Mouse (Mus musculus) heart, postnatal 0 days (tissue): ENCODE data around the gene Mpo. TPM values are rescaled to one million over a fixed set of nuclear protein-coding genes. Genes with fewer than 3 reads are reported as not detected.
A peak's percentile ranks its signal among the peaks of the same experiment; 100 is the strongest.

Source experiments
- ATAC-seq: fragments of 200-750 bp; cut with Nextera tagmentation; 2 replicates; pipeline ENCODE4 v1.8.0; 2017; ENCODE audit warnings: low read depth, moderate number of reproducible peaks, moderate library complexity; ENCODE audit not compliant: insufficient read depth
- DNase-seq: peaks from one replicate; pipeline ENCODE4 v3.0.0-alpha.2; 2016; ENCODE audit warnings: low spot score
- H3K27ac ChIP-seq: fragments of 300-500 bp; sonication (generic); 2 replicates; pipeline ENCODE4 v1.5.1; 2014; ENCODE audit warnings: low read depth, mild to moderate bottlenecking
- H3K27me3 ChIP-seq: fragments of 300-500 bp; sonication (generic); 2 replicates; pipeline ENCODE4 v1.6.1; 2014; ENCODE audit warnings: low read length, mixed read lengths; ENCODE audit not compliant: control insufficient read depth, insufficient read depth
- H3K36me3 ChIP-seq: fragments of 300-500 bp; sonication (generic); replicated peaks from 2 replicates; pipeline ENCODE4 v1.6.1; 2014; ENCODE audit warnings: low read length, mixed read lengths; ENCODE audit not compliant: control insufficient read depth, insufficient read depth
- H3K4me1 ChIP-seq: fragments of 300-500 bp; sonication (generic); 2 replicates; pipeline ENCODE4 v1.6.1; 2014; ENCODE audit warnings: antibody characterized with exemption; ENCODE audit not compliant: control insufficient read depth, insufficient read depth
- H3K4me2 ChIP-seq: fragments of 300-500 bp; sonication (generic); 2 replicates; pipeline ENCODE4 v1.6.1; 2014; ENCODE audit warnings: low read depth, mild to moderate bottlenecking, low read length, moderate library complexity
- H3K4me3 ChIP-seq: fragments of 300-500 bp; sonication (generic); 2 replicates; pipeline ENCODE4 v1.5.1; 2014; ENCODE audit warnings: low read depth, low read length
- H3K9ac ChIP-seq: fragments of 300-500 bp; sonication (generic); replicated peaks from 2 replicates; pipeline ENCODE4 v1.6.1; 2014; ENCODE audit warnings: low read depth, low read length, mixed read lengths
- H3K9me3 ChIP-seq: fragments of 300-500 bp; sonication (generic); replicated peaks from 2 replicates; pipeline ENCODE4 v1.6.1; 2016; ENCODE audit warnings: low read length; ENCODE audit not compliant: control insufficient read depth
- CTCF ChIP-seq: IDR thresholded peaks from 2 replicates; pipeline ENCODE4 v1.5.1; 2016; ENCODE audit warnings: antibody characterized with exemption, control low read depth, low read depth
- EP300 ChIP-seq: IDR thresholded peaks from 2 replicates; pipeline ENCODE4 v1.6.1; 2016; ENCODE audit warnings: antibody characterized with exemption, low read depth
- WGBS: fragments of 180-500 bp; shearing (Covaris S2); extraction: QIAGEN DNeasy Blood & Tissue Kit; methylation state at CpG from one replicate; pipeline ENCODE4 v1.1.7; 2014; 5-methylcytosine and 5-hydroxymethylcytosine counted together
- polyA plus RNA-seq: library from polyadenylated mRNA; unstranded; fragments of >200 nt; fragmentation: Nextera tagmentation; extraction: Ambion mirVana; gene quantifications from 2 replicates; pipeline ENCODE4 v1.2.1, GENCODE M21; 2015
- total RNA-seq: library from RNA; depleted of rRNA; stranded (reverse); fragments of >200 nt; gene quantifications from 2 replicates; pipeline ENCODE4 v1.2.3, GENCODE M21; 2014; ENCODE audit warnings: low replicate concordance

The Mpo gene
- total and polyA plus RNA-seq, 2 experiments from 2014 or later: 0.36 to 2.6 TPM

DNA sequence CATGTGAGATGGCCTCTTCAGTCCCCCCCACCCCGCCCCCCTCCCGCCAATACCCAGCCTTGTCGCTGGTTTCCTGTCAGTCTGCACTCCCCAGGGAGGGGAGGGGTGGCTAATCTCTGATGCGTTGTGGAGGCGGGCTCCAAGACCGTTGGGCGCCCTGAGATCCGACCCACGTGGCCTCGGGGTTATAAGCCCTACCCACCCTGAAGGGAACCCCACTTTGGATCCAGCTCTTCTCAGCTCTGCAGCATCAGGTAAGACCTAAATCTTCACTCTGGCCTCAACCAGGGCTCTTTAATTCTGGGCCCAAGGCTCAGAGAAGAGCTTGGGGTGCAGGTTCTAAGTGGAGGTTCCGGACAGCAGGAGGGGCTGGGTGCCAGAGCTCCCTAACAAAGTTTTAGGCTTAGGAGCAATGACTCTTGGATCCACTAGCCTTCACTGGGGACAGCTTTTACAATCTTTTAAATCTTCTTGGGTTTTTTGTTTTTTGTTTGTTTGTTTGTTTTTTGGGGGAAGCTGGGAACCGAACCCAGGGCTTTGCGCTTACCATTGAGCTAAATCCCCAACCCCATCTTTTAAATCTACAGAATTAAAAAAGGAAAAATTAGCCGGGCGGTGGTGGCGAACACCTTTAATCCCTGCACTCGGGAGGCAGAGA, 37.9 kb upstream of the Mpo start:
- WGBS: 64% methylated on average over 17 of the region's 17 CpGs
- no peaks in the 10 kb centered on the region for H3K9me3 ChIP-seq
- no peak for ATAC-seq
- H3K9ac ChIP-seq: no peak overlapping the region
- H3K4me3 ChIP-seq: peak overlapping the region; percentile 37; the same call in 1 of the 2 replicates
- TF ChIP-seq EP300 (no peak), CTCF (no peak)
- no peaks in the 10 kb centered on the region for H3K36me3 ChIP-seq
- no peak overlapping the region for H3K4me2 ChIP-seq
- no peaks in the 10 kb centered on the region for H3K4me1 ChIP-seq
- no peak for DNase-seq
- peaks cover 11% of the 10 kb centered on the region for H3K27me3 ChIP-seq
- H3K27ac ChIP-seq: no peak overlapping the region; the same call in 1 of the 2 replicates

DNA sequence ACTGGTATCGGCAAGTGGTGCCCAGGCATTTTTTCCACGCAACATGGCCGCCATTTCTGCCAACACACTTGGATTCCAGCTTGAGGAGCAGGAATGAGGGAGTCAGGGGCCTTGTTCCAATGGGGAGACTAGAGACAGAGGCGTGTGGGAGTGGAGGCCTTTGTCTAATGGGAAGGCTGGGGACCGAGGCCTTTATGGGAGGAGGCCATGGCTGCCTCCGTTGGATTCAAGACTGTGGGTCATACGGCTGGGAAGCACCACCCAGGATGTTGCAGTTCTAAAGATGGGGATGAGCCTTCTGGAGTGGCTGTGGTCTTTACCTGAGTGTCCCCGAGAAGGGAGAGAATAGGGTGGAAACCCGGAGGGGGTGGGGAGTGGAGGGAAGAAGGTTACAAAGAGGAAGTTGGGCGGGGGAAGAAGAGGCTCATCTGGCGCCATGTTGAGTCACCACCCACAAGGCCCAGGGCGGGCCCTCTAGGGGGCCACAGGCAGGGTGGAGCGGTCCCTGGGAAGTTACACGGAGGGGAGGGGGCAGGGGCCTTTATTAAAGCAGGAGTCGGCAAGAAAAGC, 37.0 kb upstream of the Mpo start:
- ATAC-seq (no peak), DNase-seq (no peak)
- no peaks in the 10 kb centered on the region for H3K9me3 ChIP-seq
- H3K4me2 ChIP-seq: no peak overlapping the region
- H3K9ac ChIP-seq: no peak overlapping the region; the same call in 1 of the 2 replicates
- H3K36me3 ChIP-seq: no peaks in the 10 kb centered on the region
- H3K27ac ChIP-seq: no peak overlapping the region; the same call in 1 of the 2 replicates
- WGBS: 81% methylated on average over 15 of the region's 15 CpGs
- TF ChIP-seq CTCF (no peak), EP300 (no peak)
- no peaks in the 10 kb centered on the region for H3K4me1 ChIP-seq
- peaks cover 20% of the 10 kb centered on the region for H3K27me3 ChIP-seq
- H3K4me3 ChIP-seq: peak overlapping the region; percentile 37

DNA sequence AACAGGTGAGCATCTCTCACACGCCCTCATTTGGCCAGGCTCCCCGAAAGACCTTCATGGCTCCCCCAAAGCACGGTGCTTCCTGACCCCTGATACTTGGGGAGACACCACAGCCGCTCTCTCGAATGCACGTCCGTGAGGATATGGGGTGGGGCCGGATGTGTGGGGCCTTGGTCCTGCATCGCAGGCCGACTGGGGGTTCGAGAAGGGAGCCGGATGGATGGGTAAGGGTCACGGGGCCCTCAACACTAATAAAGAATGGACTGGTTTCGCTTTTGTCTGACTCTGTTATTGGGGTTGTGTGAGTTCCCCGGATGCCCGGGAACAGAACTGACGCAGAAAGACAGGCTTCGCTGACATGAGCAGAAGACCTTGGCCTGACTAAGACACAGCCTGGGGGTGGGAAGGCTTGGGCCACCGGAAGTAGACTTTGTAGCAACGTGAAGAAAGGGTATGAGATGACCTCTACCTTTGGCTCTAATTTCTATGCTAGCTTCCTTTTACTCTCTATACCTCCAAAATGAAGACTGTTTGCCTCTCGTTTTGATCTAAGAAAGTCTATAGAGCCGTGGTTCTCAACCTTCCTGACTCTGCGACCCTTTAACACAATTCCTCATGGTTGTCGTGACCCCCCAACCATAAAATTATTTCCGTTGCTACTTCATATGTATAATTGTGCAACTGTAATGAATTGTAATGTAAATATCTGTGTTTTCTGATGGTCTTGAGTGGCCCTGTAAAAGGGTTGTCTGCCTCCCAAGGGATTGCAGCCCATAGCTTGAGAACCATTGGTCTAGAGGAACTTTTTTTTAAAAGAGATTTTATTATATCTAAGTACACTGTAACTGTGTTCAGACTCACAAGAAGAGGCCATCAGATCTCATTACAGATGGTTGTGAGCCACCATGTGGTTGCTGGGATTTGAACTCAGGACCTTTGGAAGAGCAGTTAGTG, 36.1 kb upstream of the Mpo start:
- 79% methylated on average over 25 of the region's 25 CpGs for WGBS
- TF ChIP-seq CTCF: no peak
- no peak for TF ChIP-seq EP300
- DNase-seq (no peak), ATAC-seq (no peak)
- H3K27ac ChIP-seq: no peak overlapping the region; the same call in 1 of the 2 replicates
- H3K27me3 ChIP-seq: peaks cover 29% of the 10 kb centered on the region
- no peaks in the 10 kb centered on the region for H3K4me1 ChIP-seq
- no peaks in the 10 kb centered on the region for H3K36me3 ChIP-seq
- no peaks in the 10 kb centered on the region for H3K9me3 ChIP-seq
- no peak overlapping the region for H3K9ac ChIP-seq
- peak overlapping the region; percentile 37; the same call in 1 of the 2 replicates for H3K4me3 ChIP-seq
- H3K4me2 ChIP-seq: no peak overlapping the region

DNA sequence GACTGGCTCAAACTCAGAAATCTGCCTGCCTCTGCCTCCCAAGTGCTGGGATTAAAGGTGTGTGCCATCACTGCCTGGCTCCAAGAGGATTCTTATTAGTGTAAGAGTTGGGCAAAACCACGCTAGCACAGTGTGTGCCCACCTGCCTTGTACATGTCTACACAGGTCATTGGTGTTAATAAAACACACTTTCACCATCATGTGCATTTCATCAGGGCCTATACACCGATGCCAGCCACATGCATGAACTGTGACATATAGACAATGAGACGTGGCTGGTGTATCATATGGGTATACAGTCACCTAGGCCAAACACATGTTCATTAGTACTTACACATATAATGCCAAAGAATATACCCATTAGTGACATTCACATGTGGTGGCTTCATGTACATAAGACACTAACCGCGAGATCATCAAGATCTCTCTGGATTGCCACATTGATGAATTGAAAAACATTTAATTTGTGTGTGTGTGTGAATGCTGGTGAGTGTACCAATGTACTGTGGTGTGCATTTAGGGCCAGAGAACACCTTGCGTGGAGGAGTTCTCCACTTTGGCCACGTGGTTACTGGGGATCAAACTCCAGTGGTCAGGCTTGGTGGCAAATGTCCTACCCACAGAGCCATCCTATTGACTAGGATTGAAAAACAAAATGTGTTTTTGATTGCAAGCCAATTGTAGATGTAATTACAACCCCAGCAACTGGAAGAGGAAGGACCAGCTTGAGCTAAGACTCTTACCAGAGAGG, 35.0 kb upstream of the Mpo start:
- WGBS: 71% methylated on average over 7 of the region's 7 CpGs
- Histone ChIP-seq H3K9me3 (no peaks in the 10 kb centered on the region), H3K9ac (no peak overlapping the region), H3K36me3 (no peaks in the 10 kb centered on the region), H3K4me1 (no peaks in the 10 kb centered on the region), H3K4me2 (no peak overlapping the region), H3K27ac (no peak overlapping the region), H3K4me3 (no peak overlapping the region), H3K27me3 (peaks cover 40% of the 10 kb centered on the region)
- no peak for ATAC-seq
- DNase-seq: no peak
- TF ChIP-seq EP300 (no peak), CTCF (no peak)
